Mouse (Mus musculus) c-Kit-negative CD71-positive TER-119-positive erythroid progenitor cells, embryonic 14.5 days (primary cell): ENCODE measurements around the gene Cpd.

Source experiments
- DNase-seq: peaks from one replicate; pipeline ENCODE4 v3.0.0-alpha.2; 2013; ENCODE audit warnings: low read depth, low spot score

Gene Cpd

GRCm38 (mm10) chr11:76846878-76847222, at the start of gene Cpd:
TSS of gene Cpd (minus strand) at chr11:76847018.
- DNase-seq: peak; percentile 94

GRCm38 (mm10) chr11:76896360-76896759, 49.5 kb upstream of the Cpd start:
- no peak for DNase-seq

GRCm38 (mm10) chr11:76894240-76894639, 47.4 kb upstream of the Cpd start:
- DNase-seq: peak; percentile 15

- DNase-seq: no peak
Observed at GRCm38 (mm10) chr11:76893570-76893969, 46.8 kb upstream of the Cpd start.

DNA sequence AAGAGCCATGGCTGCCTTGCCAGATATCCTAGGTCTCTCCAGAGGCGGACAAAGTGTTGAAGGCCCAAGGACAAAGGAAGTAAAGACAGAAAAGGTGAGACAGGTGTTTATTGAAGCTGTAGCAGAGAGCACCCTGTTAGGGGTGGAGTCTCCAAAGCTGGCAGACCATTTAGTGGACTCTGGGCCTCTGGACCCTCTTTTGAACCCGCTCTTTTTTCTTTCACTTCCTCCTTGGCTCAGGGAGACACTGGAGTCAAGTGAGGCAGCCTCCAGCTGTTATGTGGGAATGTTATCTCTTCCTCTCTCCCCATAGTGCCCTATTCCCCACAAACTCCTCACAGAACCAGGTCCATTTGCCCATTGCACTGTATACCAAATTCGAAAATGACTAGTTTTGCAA, 46.2 kb upstream of the Cpd start:
- DNase-seq: no peak

DNA sequence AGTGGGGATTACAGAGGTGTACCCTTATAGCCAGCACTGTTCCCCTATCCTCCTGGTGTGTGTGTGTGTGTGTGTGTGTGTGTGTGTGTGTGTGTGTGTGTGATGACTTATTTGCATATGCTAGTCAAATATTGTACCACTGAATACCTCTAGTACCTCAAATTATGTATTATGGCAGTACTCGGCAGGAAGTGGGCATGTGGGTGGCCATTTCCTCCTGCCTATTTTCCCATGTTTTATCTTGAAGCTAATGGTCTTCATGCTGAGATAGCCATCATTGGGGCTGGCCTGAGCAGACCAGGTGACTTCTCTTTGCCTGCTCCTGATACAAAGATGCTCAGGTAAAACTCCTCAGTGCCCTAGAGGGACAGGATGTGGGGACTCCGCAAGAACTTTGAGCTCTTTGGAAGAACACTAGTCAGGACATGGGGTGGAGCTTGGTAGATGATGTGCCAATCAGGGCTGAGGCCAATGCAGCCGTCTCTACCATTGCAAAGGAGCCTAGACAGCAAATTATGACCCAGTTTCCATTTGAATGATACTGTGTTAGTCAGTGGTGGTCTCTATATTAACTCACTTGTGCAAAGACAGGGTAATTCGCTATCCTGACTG, 45.0 kb upstream of the Cpd start:
- DNase-seq: no peak

GRCm38 (mm10) chr11:76891171-76891570, 44.4 kb upstream of the Cpd start:
- DNase-seq: no peak

- no peak for DNase-seq
Observed at GRCm38 (mm10) chr11:76889339-76890164, 42.7 kb upstream of the Cpd start.

- no peak for DNase-seq
Observed at GRCm38 (mm10) chr11:76884451-76884850, 37.6 kb upstream of the Cpd start.

DNA sequence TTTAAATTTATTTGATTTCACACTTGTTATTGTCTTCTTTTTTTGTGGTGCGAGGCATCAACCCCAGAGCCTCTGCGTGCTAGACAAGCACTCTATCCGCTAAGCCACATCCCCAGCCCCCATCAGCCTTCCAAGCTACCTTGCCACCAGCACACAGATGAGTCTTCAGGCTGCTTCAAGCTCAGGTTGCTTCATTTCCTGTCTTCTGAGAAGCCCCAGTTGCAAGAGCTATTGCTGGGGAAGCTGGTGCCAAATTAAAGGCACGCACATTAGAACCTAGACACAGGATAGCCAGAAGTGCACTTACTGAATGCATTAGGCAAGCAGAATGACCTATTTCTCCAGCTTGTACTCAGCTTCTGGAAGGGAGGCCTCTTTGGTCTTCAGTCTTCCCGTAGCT, 33.0 kb upstream of the Cpd start:
- DNase-seq: no peak

DNA sequence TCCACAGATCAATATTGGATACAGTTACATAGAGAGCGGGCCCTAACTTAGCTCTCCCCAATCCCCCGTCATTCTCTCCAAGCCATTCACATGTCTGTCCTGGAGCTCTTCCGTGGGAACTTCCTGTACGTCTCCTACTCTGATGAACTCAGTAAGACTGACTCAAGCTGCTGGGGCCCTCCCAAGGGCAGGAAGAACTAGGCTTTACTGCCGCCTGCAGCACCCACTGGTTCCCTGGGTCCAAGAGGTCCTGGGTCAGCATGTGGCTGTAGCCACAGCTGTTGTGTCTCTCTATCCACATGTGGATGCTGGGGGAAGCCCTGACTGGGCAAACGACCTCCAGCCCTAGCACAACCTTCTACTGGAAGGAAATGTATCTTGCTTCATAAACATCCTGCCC, 27.9 kb upstream of the Cpd start:
- DNase-seq: no peak

DNA sequence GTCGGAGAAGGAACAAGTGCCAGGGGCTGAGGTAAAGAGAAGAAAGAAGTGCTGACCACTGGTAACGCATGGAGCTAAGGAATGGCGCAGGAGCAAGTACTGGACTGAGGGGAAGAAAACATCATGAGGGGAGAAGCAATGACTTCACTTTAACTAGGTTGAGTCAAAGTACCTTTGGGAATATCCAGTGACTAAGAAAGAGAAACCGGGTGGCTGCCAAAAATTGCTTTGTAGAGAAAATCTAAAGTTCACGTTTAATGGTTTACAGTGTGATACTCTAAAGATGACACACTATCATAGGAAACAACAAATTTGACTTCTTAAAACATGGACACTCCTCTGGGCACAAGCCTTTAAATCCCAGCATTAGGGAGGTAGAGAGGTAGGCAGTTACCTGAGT, 27.0 kb upstream of the Cpd start:
- no peak for DNase-seq

DNA sequence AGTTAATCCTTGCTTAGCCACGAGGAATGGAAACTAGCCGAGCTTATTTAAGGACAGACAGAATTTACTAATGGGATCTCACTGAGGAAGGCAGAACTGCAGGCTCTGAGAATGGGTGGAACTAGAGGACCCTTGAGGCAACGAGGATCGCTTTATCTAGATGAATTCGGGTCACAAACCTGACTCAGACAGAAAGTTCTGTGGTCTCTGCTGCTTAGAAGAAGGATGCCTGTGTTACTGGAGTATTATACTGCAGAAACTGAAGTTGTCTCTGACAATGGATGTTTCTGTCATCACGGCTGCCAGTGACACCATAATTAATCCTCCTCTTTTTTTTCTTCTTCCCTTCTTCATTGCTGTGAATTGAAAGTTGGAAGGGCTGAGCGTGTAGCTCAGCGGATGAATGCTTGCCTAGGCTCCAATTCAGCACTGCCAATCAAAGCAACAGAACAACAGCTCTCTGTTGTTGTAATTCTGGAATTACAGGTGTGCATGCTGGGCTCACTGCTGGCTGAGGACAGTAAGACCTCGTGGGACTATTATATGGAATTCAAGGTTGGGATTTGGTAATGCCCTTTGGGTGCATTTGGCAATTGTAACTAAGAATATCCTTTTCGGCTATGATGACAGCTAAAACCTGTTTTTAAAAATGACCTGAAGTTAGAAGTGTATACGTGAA, 25.9 kb upstream of the Cpd start:
- DNase-seq: no peak

DNA sequence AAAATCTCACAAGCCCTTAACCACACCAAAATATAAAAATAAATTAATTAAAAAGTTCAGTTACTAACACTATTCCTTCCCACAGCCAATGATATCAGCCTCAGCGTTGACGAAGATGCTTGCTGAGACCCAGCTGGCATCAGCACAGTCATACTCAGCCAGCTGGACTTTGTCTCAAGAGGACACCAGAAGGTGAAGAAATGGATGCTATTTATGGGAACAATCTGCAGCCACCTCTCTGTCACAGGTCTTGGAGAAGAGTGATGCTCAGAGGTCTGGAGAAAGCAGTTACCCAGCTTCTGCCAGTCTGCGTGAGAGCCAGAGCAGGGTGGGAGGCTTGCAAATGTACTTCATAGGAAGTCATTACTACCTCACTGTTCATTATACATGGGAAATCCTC, 14.4 kb upstream of the Cpd start:
- no peak for DNase-seq

GRCm38 (mm10) chr11:76859261-76859660, 12.4 kb upstream of the Cpd start:
- no peak for DNase-seq

DNA sequence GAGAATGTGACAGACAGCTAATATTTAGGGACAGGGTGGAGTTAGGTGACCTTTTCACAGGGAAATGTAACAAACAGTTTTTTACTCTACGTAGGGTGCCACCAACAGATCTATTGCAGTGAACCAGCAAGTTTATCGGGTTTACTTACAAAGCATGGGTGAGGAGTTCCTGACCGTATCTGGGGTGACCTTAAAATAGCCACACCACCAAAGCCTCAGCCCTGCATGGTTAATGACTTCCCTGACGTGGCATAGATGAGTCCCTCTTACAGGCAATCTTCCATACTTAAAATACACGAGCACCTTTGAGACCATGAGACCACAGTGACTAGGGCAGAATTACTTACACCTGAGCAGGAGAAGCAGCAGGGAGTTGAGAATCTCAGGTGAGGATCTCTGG, 12.0 kb upstream of the Cpd start:
- no peak for DNase-seq

- DNase-seq: no peak
Observed at GRCm38 (mm10) chr11:76857111-76857510, 10.3 kb upstream of the Cpd start.

DNA sequence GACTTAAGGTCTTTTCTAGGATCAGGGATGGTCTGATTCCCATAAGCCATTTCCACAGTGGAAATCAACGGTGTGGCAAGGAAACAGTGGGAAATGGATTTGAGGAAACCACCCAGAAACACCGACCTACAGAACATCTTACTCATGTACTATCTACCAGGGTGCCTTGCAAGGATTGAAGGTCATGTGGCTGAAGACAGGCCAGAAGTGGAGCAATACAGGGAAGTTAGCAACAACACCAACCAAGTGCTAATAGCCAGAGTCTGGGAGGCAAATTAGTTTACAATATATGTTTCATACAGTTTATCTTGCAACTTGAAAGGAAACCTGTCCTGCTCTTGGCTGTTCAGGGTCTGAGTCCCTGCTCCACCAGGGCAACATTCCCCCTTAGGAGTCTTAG, 9.8 kb upstream of the Cpd start:
- DNase-seq: no peak

DNA sequence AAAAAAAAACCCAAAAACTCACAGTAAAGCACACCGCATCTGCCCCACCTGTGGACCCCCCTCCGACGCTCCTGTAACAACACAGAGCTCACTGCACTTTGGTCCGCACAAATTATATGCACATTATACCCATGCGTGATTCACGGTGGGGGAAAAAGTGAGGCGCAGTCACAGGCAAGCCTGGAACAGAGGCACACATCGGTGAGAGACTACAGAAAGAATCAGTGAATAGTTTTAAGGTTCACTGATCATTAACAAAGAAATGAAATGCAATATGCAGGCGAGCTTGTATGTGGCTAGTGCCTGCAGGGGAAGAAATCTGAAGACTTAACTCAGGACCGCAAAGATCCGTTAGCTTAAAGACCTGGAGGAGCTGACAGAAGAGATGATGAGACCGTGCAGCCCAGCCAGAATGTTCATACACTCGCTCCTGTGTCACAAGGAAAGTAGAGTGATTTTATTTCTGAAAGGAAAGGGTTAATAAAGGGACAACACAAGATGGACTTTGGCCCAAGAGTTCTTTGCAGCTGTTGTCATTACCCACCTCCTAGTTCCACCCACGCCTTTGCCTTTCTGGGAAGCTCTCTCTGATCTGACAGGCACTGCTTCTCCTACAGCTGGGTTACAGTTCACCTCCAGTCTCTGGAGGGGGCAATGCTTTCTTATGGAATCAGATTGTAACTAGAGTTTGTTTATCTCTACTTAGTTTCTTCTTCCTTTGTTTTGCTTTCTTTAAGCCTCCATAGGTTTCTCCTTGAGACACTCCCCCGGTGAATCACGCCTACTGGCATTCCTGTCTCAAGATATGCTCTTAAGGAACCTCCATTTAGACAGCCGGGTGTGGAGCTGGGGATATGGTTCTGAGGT, 7.9 kb upstream of the Cpd start:
- no peak for DNase-seq

- DNase-seq: no peak
Observed at GRCm38 (mm10) chr11:76851512-76851911, 4.7 kb upstream of the Cpd start.

- DNase-seq: no peak
Observed at GRCm38 (mm10) chr11:76849596-76849995, 2.8 kb upstream of the Cpd start.

GRCm38 (mm10) chr11:76848081-76848480, 1.3 kb upstream of the Cpd start:
- DNase-seq: no peak
